Mouse (Mus musculus): Measurements from ENCODE around the gene Cdk5. TPM values are rescaled to one million over a fixed set of nuclear protein-coding genes. Genes with fewer than 3 reads are reported as not detected.

Gene Cdk5
- total RNA-seq, 2 experiments from 2014 or later = 138 to 149 TPM

- intact Hi-C loops (cut with DNase I) = no loop called here
Observed at GRCm38 (mm10) chr5:24383026-24383859, 40.1 kb downstream of the Cdk5 start.

DNA sequence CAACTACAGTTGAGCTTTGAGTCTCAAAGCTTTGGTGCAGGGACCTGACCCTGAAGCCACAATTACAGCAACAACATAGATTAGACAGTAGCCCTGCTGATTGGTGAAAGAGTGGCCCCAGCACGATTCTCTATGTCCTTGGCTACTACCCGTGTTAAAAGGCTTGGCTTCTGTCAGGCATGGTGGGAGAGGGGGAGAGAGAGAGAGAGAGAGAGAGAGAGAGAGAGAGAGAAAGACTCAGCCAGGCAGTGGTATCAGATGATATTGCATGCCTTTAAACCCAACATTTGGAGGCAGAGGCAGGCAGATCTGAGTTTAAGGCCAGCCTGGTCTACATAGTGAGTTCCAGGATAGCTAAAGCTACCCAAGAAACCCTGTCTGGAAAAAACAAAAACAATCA, 41.3 kb downstream of the Cdk5 start:
- intact Hi-C loops (cut with DNase I) = no loop called here

More at GRCm38 (mm10) chr5:24383026-24383859, 40.1 kb downstream of the Cdk5 start:
- DNase-seq (ENCODE audit: low spot score in 2 of 2) = peak; percentile 92

DNA sequence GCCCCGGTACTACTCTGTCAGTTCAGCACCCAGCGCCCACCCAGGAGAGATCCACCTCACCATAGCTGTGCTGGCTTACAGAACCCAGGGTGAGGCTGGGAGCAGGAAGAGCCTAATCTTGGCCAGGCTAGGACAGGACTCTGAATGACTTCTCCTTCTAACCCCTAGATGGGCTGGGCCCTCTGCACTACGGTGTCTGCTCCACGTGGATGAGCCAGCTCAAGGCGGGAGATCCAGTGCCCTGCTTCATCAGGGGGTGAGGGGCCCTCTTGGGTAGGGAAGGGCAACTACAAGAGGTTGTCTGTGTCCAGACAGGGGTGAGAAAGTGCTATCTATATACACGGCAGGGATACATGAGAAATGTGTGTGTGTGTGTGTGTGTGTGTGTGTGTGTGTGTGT, 41.8 kb downstream of the Cdk5 start:
- intact Hi-C loops (cut with DNase I) = no loop called here

More for the DNA sequence above, 41.3 kb downstream of the Cdk5 start:
- no peak for DNase-seq (ENCODE audit: low spot score in 2 of 2)

DNA sequence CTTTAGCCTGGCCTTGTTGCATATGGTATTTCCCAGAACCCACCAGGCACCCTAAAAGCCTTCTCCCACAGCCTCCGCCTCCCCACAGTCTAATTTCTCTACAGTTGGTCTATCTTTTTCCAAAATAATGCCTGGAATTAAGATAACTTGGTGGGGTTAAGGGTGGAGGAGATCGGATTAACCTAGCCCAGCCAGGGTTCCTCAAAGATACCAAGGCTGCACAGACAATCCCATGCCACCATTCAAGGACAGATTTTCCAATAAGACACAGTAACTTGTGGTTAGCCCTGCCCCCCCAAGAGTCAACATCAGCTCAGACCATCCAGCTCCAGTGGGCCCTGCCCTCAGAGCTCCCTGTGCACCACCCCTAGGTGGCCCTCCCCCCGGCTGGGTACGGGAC, 42.8 kb downstream of the Cdk5 start:
- DNase-seq (ENCODE audit: low spot score in 2 of 2) = no peak
- intact Hi-C loops (cut with DNase I) = no loop called here

More for the DNA sequence above, 41.8 kb downstream of the Cdk5 start:
- no peak for DNase-seq (ENCODE audit: low spot score in 2 of 2)

DNA sequence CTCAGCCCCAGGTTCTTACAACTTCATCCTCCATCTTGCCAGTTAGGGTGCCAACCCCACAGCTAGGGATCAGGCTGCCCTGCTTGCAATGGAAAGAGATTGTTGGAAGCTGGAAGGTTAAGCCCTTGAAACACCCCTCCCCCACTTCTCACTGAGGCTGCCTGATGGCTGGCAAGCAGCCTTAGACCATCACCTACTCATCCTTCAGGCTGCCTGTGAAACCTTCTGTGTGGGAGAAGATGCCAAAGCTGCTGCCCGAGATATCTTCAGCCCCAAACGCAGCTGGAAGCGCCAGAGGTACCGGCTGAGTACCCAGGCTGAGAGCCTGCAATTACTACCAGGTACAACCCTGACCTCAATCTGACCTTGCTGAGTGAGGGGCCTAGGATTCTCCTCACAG, 43.8 kb downstream of the Cdk5 start:
- no peak for DNase-seq (ENCODE audit: low spot score in 2 of 2)
- intact Hi-C loops (cut with DNase I) = no loop called here

DNA sequence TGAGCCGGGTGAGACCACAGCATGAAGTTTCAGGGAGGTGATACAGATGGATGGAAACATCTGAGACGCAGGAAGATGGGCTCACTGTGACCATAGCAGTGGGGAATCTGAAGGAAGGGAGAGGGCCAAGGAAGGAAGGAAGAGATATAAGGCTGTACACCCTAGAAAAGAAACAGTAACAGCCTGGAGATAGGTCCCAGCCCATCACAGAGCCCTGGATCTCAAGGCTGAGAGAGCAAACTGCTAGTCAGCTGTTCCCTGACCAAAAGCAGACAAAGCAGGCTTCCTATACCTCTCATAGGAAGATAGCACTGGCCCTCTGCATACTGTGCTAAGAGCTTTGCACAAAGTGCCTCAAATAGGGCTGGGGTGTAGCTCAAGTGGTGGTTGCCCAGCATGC, 44.6 kb downstream of the Cdk5 start:
- DNase-seq (ENCODE audit: low spot score in 2 of 2) = no peak
- intact Hi-C loops (cut with DNase I) = no loop called here

- intact Hi-C loops (cut with DNase I) = no loop called here
- no peak for DNase-seq (ENCODE audit: low spot score in 2 of 2)
Observed at GRCm38 (mm10) chr5:24374666-24375328, 48.5 kb downstream of the Cdk5 start.

- no peak for DNase-seq (ENCODE audit: low spot score in 2 of 2)
- intact Hi-C loops (cut with DNase I) = no loop called here
Observed at GRCm38 (mm10) chr5:24374216-24374615, 49.1 kb downstream of the Cdk5 start.

GRCm38 (mm10) chr5:24373807-24374206, 49.5 kb downstream of the Cdk5 start:
- no peak for DNase-seq (ENCODE audit: low spot score in 2 of 2)
- intact Hi-C loops (cut with DNase I) = no loop called here

DNA sequence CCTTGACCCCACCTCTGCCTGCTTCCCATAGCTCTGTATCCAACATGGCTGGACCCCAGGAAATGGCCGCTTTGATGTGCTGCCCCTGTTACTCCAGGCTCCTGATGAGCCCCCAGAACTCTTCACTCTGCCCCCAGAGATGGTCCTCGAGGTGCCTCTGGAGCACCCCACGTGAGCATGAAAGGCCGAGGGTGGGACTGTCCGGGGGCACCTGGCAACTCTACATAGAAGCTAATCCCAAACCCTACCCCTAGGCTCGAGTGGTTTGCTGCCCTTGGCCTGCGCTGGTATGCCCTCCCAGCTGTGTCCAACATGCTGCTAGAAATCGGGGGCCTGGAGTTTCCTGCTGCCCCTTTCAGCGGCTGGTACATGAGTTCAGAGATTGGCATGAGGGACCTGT, 53.6 kb downstream of the Cdk5 start:
- no peak for DNase-seq (ENCODE audit: low spot score in 2 of 2)
- intact Hi-C loops (cut with DNase I) = no loop called here

Other genes starting within 250 kb of the Cdk5 start
- 10 to 100 TPM; 19.9 to 22.1 TPM for gene Kcnh2, start 71.9 kb downstream of the Cdk5 start, total RNA-seq (2021)
- gene Nos3, start 58.7 kb downstream of the Cdk5 start, total RNA-seq (2021) = 10 to 100 TPM; 10.2 to 12.1 TPM
- gene Atg9b, start 31.4 kb downstream of the Cdk5 start, total RNA-seq (2021) = 1 to 10 TPM; 2.1 to 3.4 TPM
- 10 to 100 TPM; 46.7 to 51.4 TPM for gene Abcb8, start 29.9 kb downstream of the Cdk5 start, total RNA-seq (2021)
- gene Asic3, start 10.1 kb downstream of the Cdk5 start, total RNA-seq (2021) = not detected
- gene Slc4a2, start 307 bp upstream of the Cdk5 start, total RNA-seq (2021) = 10 to 100 TPM; 26.8 to 31.9 TPM
- 100 to 1,000 TPM; 110 to 120 TPM for gene Fastk, start 21.8 kb upstream of the Cdk5 start, total RNA-seq (2021)
- gene Tmub1, start 24.3 kb upstream of the Cdk5 start, total RNA-seq (2021) = 10 to 100 TPM; 30.4 to 31.2 TPM
- gene Agap3, start 28.6 kb upstream of the Cdk5 start, total RNA-seq (2021) = 100 to 1,000 TPM; 464 to 465 TPM
- gene Gbx1, start 103.7 kb upstream of the Cdk5 start, total RNA-seq (2021) = under 1 TPM in 1 of 2 experiments, not detected in 1; 0.40 TPM
- under 1 TPM; 0.15 to 0.30 TPM for gene Asb10, start 117.4 kb upstream of the Cdk5 start, total RNA-seq (2021)
- under 1 TPM in 1 of 2 experiments, not detected in 1; 0.13 TPM for gene 4931409K22Rik, start 133.3 kb upstream of the Cdk5 start, total RNA-seq (2021)
- 10 to 100 TPM; 62.0 to 64.8 TPM for gene Abcf2, start 153.9 kb upstream of the Cdk5 start, total RNA-seq (2021)
- gene Chpf2, start 163.2 kb upstream of the Cdk5 start, total RNA-seq (2021) = 10 to 100 TPM; 65.1 to 73.8 TPM
- gene Smarcd3, start 200.9 kb upstream of the Cdk5 start, total RNA-seq (2021) = 100 to 1,000 TPM; 102 to 110 TPM

Measured in left cerebral cortex, postnatal 14 days (tissue).